Mouse (Mus musculus): Measurements from ENCODE around the gene Hus1. TPM values are rescaled to one million over a fixed set of nuclear protein-coding genes. Genes with fewer than 3 reads are reported as not detected.

Hus1 gene
- polyA plus RNA-seq, 1 experiment, result 5.8 TPM

GRCm38 (mm10) chr11:8988084-8988483 is 22.9 kb downstream of the Hus1 start:
- Histone ChIP-seq H3K27ac (ENCODE audit: insufficient read depth, low read depth, low read length) (no peak overlapping the region), H3K4me1 (ENCODE audit: control insufficient read depth, insufficient read depth, low read length) (no peaks in the 10 kb centered on the region), H3K4me3 (ENCODE audit: insufficient read depth, low read length) (no peak overlapping the region)
- TF ChIP-seq CTCF (IDR thresholded peaks at IDR 0.05; ENCODE audit: low read depth, low read length), result no peak
- no peak for TF ChIP-seq POLR2A (IDR thresholded peaks at IDR 0.05; ENCODE audit: borderline replicate concordance, low read depth, low read length)

- H3K4me1 ChIP-seq (ENCODE audit: control insufficient read depth, insufficient read depth, low read length), result no peaks in the 10 kb centered on the region
- H3K27ac ChIP-seq (ENCODE audit: insufficient read depth, low read depth, low read length), result no peak overlapping the region
- TF ChIP-seq POLR2A (IDR thresholded peaks at IDR 0.05; ENCODE audit: borderline replicate concordance, low read depth, low read length) (no peak), CTCF (IDR thresholded peaks at IDR 0.05; ENCODE audit: low read depth, low read length) (no peak)
These were observed 24.9 kb downstream of the Hus1 start for GRCm38 (mm10) chr11:8986058-8986457.

GRCm38 (mm10) chr11:8983237-8983861 is 27.6 kb downstream of the Hus1 start:
- TF ChIP-seq CTCF (IDR thresholded peaks at IDR 0.05; ENCODE audit: low read depth, low read length) (peak; percentile 72), POLR2A (IDR thresholded peaks at IDR 0.05; ENCODE audit: borderline replicate concordance, low read depth, low read length) (no peak)
- no peak overlapping the region for H3K27ac ChIP-seq (ENCODE audit: insufficient read depth, low read depth, low read length)
- H3K4me3 ChIP-seq (ENCODE audit: insufficient read depth, low read length), result no peak overlapping the region
- no peaks in the 10 kb centered on the region for H3K4me1 ChIP-seq (ENCODE audit: control insufficient read depth, insufficient read depth, low read length)

More at GRCm38 (mm10) chr11:8986058-8986457, 24.9 kb downstream of the Hus1 start:
- H3K4me3 ChIP-seq (ENCODE audit: insufficient read depth, low read length), result no peak overlapping the region

- TF ChIP-seq CTCF (IDR thresholded peaks at IDR 0.05; ENCODE audit: low read depth, low read length) (no peak), POLR2A (IDR thresholded peaks at IDR 0.05; ENCODE audit: borderline replicate concordance, low read depth, low read length) (no peak)
- H3K4me1 ChIP-seq (ENCODE audit: control insufficient read depth, insufficient read depth, low read length), result no peaks in the 10 kb centered on the region
- no peak overlapping the region for H3K27ac ChIP-seq (ENCODE audit: insufficient read depth, low read depth, low read length)
- no peak overlapping the region for H3K4me3 ChIP-seq (ENCODE audit: insufficient read depth, low read length)
These were observed 32.8 kb downstream of the Hus1 start for GRCm38 (mm10) chr11:8978154-8978553.

GRCm38 (mm10) chr11:8973166-8973565 is 37.8 kb downstream of the Hus1 start, which contains the start of gene Pkd1l1:
Gene Pkd1l1 (minus strand): TSS chr11:8973266.
- TF ChIP-seq CTCF (IDR thresholded peaks at IDR 0.05; ENCODE audit: low read depth, low read length), result no peak
- no peak for TF ChIP-seq POLR2A (IDR thresholded peaks at IDR 0.05; ENCODE audit: borderline replicate concordance, low read depth, low read length)
- no peaks in the 10 kb centered on the region for H3K4me1 ChIP-seq (ENCODE audit: control insufficient read depth, insufficient read depth, low read length)
- no peak within 1 kb of the TSS for H3K4me3 ChIP-seq (ENCODE audit: insufficient read depth, low read length)
- H3K27ac ChIP-seq (ENCODE audit: insufficient read depth, low read depth, low read length), result no peak within 1 kb of the TSS

GRCm38 (mm10) chr11:8972093-8972492 is 38.9 kb downstream of the Hus1 start:
- no peak overlapping the region for H3K4me3 ChIP-seq (ENCODE audit: insufficient read depth, low read length)
- TF ChIP-seq POLR2A (IDR thresholded peaks at IDR 0.05; ENCODE audit: borderline replicate concordance, low read depth, low read length) (no peak), CTCF (IDR thresholded peaks at IDR 0.05; ENCODE audit: low read depth, low read length) (no peak)
- H3K4me1 ChIP-seq (ENCODE audit: control insufficient read depth, insufficient read depth, low read length), result no peaks in the 10 kb centered on the region
- H3K27ac ChIP-seq (ENCODE audit: insufficient read depth, low read depth, low read length), result no peak overlapping the region

GRCm38 (mm10) chr11:8970509-8970908 is 40.5 kb downstream of the Hus1 start:
- H3K4me3 ChIP-seq (ENCODE audit: insufficient read depth, low read length), result no peak overlapping the region

GRCm38 (mm10) chr11:8968094-8968493 is 42.9 kb downstream of the Hus1 start:
- no peak overlapping the region for H3K27ac ChIP-seq (ENCODE audit: insufficient read depth, low read depth, low read length)
- TF ChIP-seq CTCF (IDR thresholded peaks at IDR 0.05; ENCODE audit: low read depth, low read length) (no peak), POLR2A (IDR thresholded peaks at IDR 0.05; ENCODE audit: borderline replicate concordance, low read depth, low read length) (no peak)
- no peaks in the 10 kb centered on the region for H3K4me1 ChIP-seq (ENCODE audit: control insufficient read depth, insufficient read depth, low read length)

More at GRCm38 (mm10) chr11:8970509-8970908, 40.5 kb downstream of the Hus1 start:
- Histone ChIP-seq H3K4me1 (ENCODE audit: control insufficient read depth, insufficient read depth, low read length) (no peaks in the 10 kb centered on the region), H3K27ac (ENCODE audit: insufficient read depth, low read depth, low read length) (no peak overlapping the region)
- TF ChIP-seq CTCF (IDR thresholded peaks at IDR 0.05; ENCODE audit: low read depth, low read length), result no peak
- TF ChIP-seq POLR2A (IDR thresholded peaks at IDR 0.05; ENCODE audit: borderline replicate concordance, low read depth, low read length), result no peak

GRCm38 (mm10) chr11:8958572-8958971 is 52.4 kb downstream of the Hus1 start:
- H3K27ac ChIP-seq (ENCODE audit: insufficient read depth, low read depth, low read length), result no peak overlapping the region
- TF ChIP-seq POLR2A (IDR thresholded peaks at IDR 0.05; ENCODE audit: borderline replicate concordance, low read depth, low read length), result no peak
- TF ChIP-seq CTCF (IDR thresholded peaks at IDR 0.05; ENCODE audit: low read depth, low read length), result no peak
- H3K4me3 ChIP-seq (ENCODE audit: insufficient read depth, low read length), result no peak overlapping the region
- no peaks in the 10 kb centered on the region for H3K4me1 ChIP-seq (ENCODE audit: control insufficient read depth, insufficient read depth, low read length)

More at GRCm38 (mm10) chr11:8968094-8968493, 42.9 kb downstream of the Hus1 start:
- H3K4me3 ChIP-seq (ENCODE audit: insufficient read depth, low read length), result no peak overlapping the region

GRCm38 (mm10) chr11:8958108-8958507 is 52.9 kb downstream of the Hus1 start:
- no peak overlapping the region for H3K4me3 ChIP-seq (ENCODE audit: insufficient read depth, low read length)
- no peak overlapping the region for H3K27ac ChIP-seq (ENCODE audit: insufficient read depth, low read depth, low read length)
- no peak for TF ChIP-seq POLR2A (IDR thresholded peaks at IDR 0.05; ENCODE audit: borderline replicate concordance, low read depth, low read length)
- TF ChIP-seq CTCF (IDR thresholded peaks at IDR 0.05; ENCODE audit: low read depth, low read length), result no peak
- no peaks in the 10 kb centered on the region for H3K4me1 ChIP-seq (ENCODE audit: control insufficient read depth, insufficient read depth, low read length)
